In genomic region chr10:81422191-81422590, GRCm38 (mm10) we compare ENCODE assay signal across 9 mouse cellular contexts. TPM values are rescaled to one million over a fixed set of nuclear protein-coding genes. Genes with fewer than 3 reads are reported as not detected.
DNase-seq lines count a peak whose midpoint lies in the region; ATAC-seq lines count a peak whose summit lies in the region.
"Had no signal": no experiment of that assay in that cellular context is flagged by ENCODE, and none has a peak within 500 bp of the region (broad histone marks: within the 10 kb centered on the region; RNA-seq: fewer than 3 reads in every experiment).

No protein-coding gene starts in this region.

- WGBS in intestine, embryonic 14.5 days = 74% methylated on average over 6 of the region's 6 CpGs
- WGBS in intestine, embryonic 16.5 days = 76% methylated on average over 6 of the region's 6 CpGs
- WGBS in forebrain, embryonic 14.5 days = 87% methylated on average over 6 of the region's 6 CpGs

- no peak overlapping the region for H3K27ac ChIP-seq in intestine, embryonic 14.5 days (ENCODE audit: low read depth)
- no peak overlapping the region for H3K27ac ChIP-seq in intestine, embryonic 16.5 days (ENCODE audit: low read length)
- no peak overlapping the region for H3K27ac ChIP-seq in forebrain, embryonic 14.5 days (ENCODE audit: low read depth, low read length)
- H3K27ac ChIP-seq: neural tube, embryonic 12.5 days had no signal

- ATAC-seq in intestine, embryonic 14.5 days (replicated peaks; ENCODE audit: low FRiP score, low TSS enrichment, low read depth) = no peak
- ATAC-seq in intestine, embryonic 16.5 days = no peak
- ATAC-seq in forebrain, embryonic 14.5 days = no peak

- no peaks in the 10 kb centered on the region for H3K9me3 ChIP-seq in intestine, embryonic 14.5 days (ENCODE audit: control insufficient read depth, low read length)
- no peaks in the 10 kb centered on the region for H3K9me3 ChIP-seq in intestine, embryonic 16.5 days (ENCODE audit: control insufficient read depth, low read length)
- no peaks in the 10 kb centered on the region for H3K9me3 ChIP-seq in forebrain, embryonic 14.5 days (replicated peaks; ENCODE audit: control insufficient read depth, low read length)
- H3K9me3 ChIP-seq: neural tube, embryonic 12.5 days had no signal

- H3K27me3 ChIP-seq in intestine, embryonic 14.5 days (replicated peaks; ENCODE audit: control insufficient read depth, insufficient read depth, low read length) = no peaks in the 10 kb centered on the region; the same call in 1 of the 2 replicates
- peaks cover 2% of the 10 kb centered on the region; the same call in 1 of the 2 replicates for H3K27me3 ChIP-seq in intestine, embryonic 16.5 days (replicated peaks; ENCODE audit: control insufficient read depth, insufficient read depth, low read length)
- no peaks in the 10 kb centered on the region for H3K27me3 ChIP-seq in forebrain, embryonic 14.5 days (replicated peaks; ENCODE audit: control insufficient read depth, insufficient read depth, low read length)

- H3K36me3 ChIP-seq in intestine, embryonic 14.5 days (ENCODE audit: control insufficient read depth, insufficient read depth, low read length) = peaks cover 7% of the 10 kb centered on the region; the same call in 1 of the 2 replicates
- no peaks in the 10 kb centered on the region for H3K36me3 ChIP-seq in intestine, embryonic 16.5 days (ENCODE audit: control insufficient read depth, insufficient read depth, low read length)
- H3K36me3 ChIP-seq in forebrain, embryonic 14.5 days (ENCODE audit: control insufficient read depth, insufficient read depth, low read length) = peaks cover 15% of the 10 kb centered on the region

- peak; percentile 49 for DNase-seq in intestine, embryonic 14.5 days (ENCODE audit: low spot score)
- DNase-seq in right cerebral cortex, postnatal 25 days = peak; percentile 2
- DNase-seq in right cerebral cortex, adult 18-20 months = no peak
- DNase-seq in cerebellum, postnatal 14 days = peak; percentile 24 to 26
- DNase-seq in lung, postnatal 14 days = peak; percentile 27
- no peak for DNase-seq in natural killer cell, adult 2 months (ENCODE audit: low spot score in 2 of 2)
- DNase-seq in forebrain, embryonic 14.5 days (ENCODE audit: low spot score) = no peak

- H3K4me2 ChIP-seq in intestine, embryonic 14.5 days (ENCODE audit: low read length) = no peak overlapping the region
- no peak overlapping the region for H3K4me2 ChIP-seq in intestine, embryonic 16.5 days (ENCODE audit: low read depth, low read length)
- H3K4me2 ChIP-seq in forebrain, embryonic 14.5 days (ENCODE audit: low read length) = no peak overlapping the region
- H3K4me2 ChIP-seq: neural tube, embryonic 12.5 days had no signal

- no peak overlapping the region for H3K4me3 ChIP-seq in intestine, embryonic 14.5 days (ENCODE audit: low read depth, low read length)
- no peak overlapping the region for H3K4me3 ChIP-seq in intestine, embryonic 16.5 days (ENCODE audit: low read length)
- H3K4me3 ChIP-seq in forebrain, embryonic 14.5 days (ENCODE audit: low read depth, low read length) = no peak overlapping the region
- H3K4me3 ChIP-seq: neural tube, embryonic 12.5 days had no signal

- no peak overlapping the region for H3K9ac ChIP-seq in intestine, embryonic 14.5 days (ENCODE audit: low read length)
- H3K9ac ChIP-seq in intestine, embryonic 16.5 days (ENCODE audit: low read depth, low read length) = no peak overlapping the region
- H3K9ac ChIP-seq in forebrain, embryonic 14.5 days (ENCODE audit: low read length) = no peak overlapping the region

- peaks cover 35% of the 10 kb centered on the region for H3K4me1 ChIP-seq in intestine, embryonic 14.5 days (replicated peaks; ENCODE audit: control insufficient read depth, insufficient read depth, low read length)
- H3K4me1 ChIP-seq in intestine, embryonic 16.5 days (ENCODE audit: control insufficient read depth, insufficient read depth, low read length) = peaks cover 50% of the 10 kb centered on the region
- peaks cover 31% of the 10 kb centered on the region for H3K4me1 ChIP-seq in forebrain, embryonic 14.5 days (ENCODE audit: control insufficient read depth, insufficient read depth, low read length)

RNA-seq across cellular contexts. Expression of gene Smim24, which starts 29.3 kb away (rescaled TPM):
- 99.8 and 125 TPM in 2 replicates for polyA plus RNA-seq in intestine, embryonic 14.5 days (2014; fragmentation: Nextera tagmentation; extraction: Ambion mirVana)
- polyA plus RNA-seq in intestine, embryonic 16.5 days (2015; fragmentation: Nextera tagmentation; extraction: Ambion mirVana) = 426 and 504 TPM in 2 replicates
- polyA plus RNA-seq in forebrain, embryonic 14.5 days (2014; fragmentation: Nextera tagmentation; extraction: Ambion mirVana) = 1.5 and 2.0 TPM in 2 replicates

RNA-seq across cellular contexts. Expression of gene Nfic, which starts 33.2 kb away (rescaled TPM):
- polyA plus RNA-seq in intestine, embryonic 14.5 days (2014; fragmentation: Nextera tagmentation; extraction: Ambion mirVana) = 52.4 and 57.2 TPM in 2 replicates
- 49.8 and 55.8 TPM in 2 replicates for polyA plus RNA-seq in intestine, embryonic 16.5 days (2015; fragmentation: Nextera tagmentation; extraction: Ambion mirVana)
- 16.6 and 17.9 TPM in 2 replicates for polyA plus RNA-seq in forebrain, embryonic 14.5 days (2014; fragmentation: Nextera tagmentation; extraction: Ambion mirVana)

RNA-seq across cellular contexts. Expression of gene Gm48552, which starts 33.4 kb away (rescaled TPM):
- 0.37 and 0.44 TPM in 2 replicates for polyA plus RNA-seq in intestine, embryonic 14.5 days (2014; fragmentation: Nextera tagmentation; extraction: Ambion mirVana)
- 0.55 and 1.8 TPM in 2 replicates for polyA plus RNA-seq in intestine, embryonic 16.5 days (2015; fragmentation: Nextera tagmentation; extraction: Ambion mirVana)
- polyA plus RNA-seq in forebrain, embryonic 14.5 days (2014; fragmentation: Nextera tagmentation; extraction: Ambion mirVana) = 0.65 and 0.69 TPM in 2 replicates

RNA-seq across cellular contexts. Expression of gene Gm48551, which starts 37.9 kb away (rescaled TPM):
- 2.4 and 4.2 TPM in 2 replicates for polyA plus RNA-seq in intestine, embryonic 14.5 days (2014; fragmentation: Nextera tagmentation; extraction: Ambion mirVana)
- polyA plus RNA-seq in intestine, embryonic 16.5 days (2015; fragmentation: Nextera tagmentation; extraction: Ambion mirVana) = 2.9 and 3.7 TPM in 2 replicates
- polyA plus RNA-seq in forebrain, embryonic 14.5 days (2014; fragmentation: Nextera tagmentation; extraction: Ambion mirVana) = 3.6 and 4.8 TPM in 2 replicates

RNA-seq across cellular contexts. Expression of gene Dohh, which starts 38.0 kb away (rescaled TPM):
- polyA plus RNA-seq in intestine, embryonic 14.5 days (2014; fragmentation: Nextera tagmentation; extraction: Ambion mirVana) = 70.7 and 70.8 TPM in 2 replicates
- 102 and 109 TPM in 2 replicates for polyA plus RNA-seq in intestine, embryonic 16.5 days (2015; fragmentation: Nextera tagmentation; extraction: Ambion mirVana)
- 78.7 and 78.8 TPM in 2 replicates for polyA plus RNA-seq in forebrain, embryonic 14.5 days (2014; fragmentation: Nextera tagmentation; extraction: Ambion mirVana)

Comparison
In these comparisons a context has a peak if more than half of its experiments do, and no peak if none do; other contexts are left out.
1. DNase-seq: peak in intestine, embryonic 14.5 days (single experiment), right cerebral cortex, postnatal 25 days (single experiment), cerebellum, postnatal 14 days (2 of 2) and lung, postnatal 14 days (single experiment); none in right cerebral cortex, adult 18-20 months (single experiment), natural killer cell, adult 2 months (0 of 2) and forebrain, embryonic 14.5 days (single experiment).
2. RNA of gene Smim24, which starts 29.3 kb away (polyA plus RNA-seq): 426 to 504 TPM in intestine, embryonic 16.5 days and 99.8 to 125 TPM in intestine, embryonic 14.5 days; 1.5 to 2.0 TPM in forebrain, embryonic 14.5 days; every median in the first group is over 10 times any median in the second.